Mouse (Mus musculus) neural tube, embryonic 14.5 days (tissue): ENCODE data around the gene Vill. TPM values are rescaled to one million over a fixed set of nuclear protein-coding genes. Genes with fewer than 3 reads are reported as not detected.

ENCODE experiments used
- ATAC-seq: fragments of 200-750 bp; cut with Nextera tagmentation; 2 replicates; pipeline ENCODE4 v1.8.0; 2017; ENCODE audit warnings: low read depth, mild to moderate bottlenecking, moderate TSS enrichment, moderate library complexity
- H3K27ac ChIP-seq: fragments of 300-500 bp; sonication (generic); 2 replicates; pipeline ENCODE4 v1.5.1; 2014; ENCODE audit warnings: low read depth, mild to moderate bottlenecking, control low read depth, low read length, moderate library complexity, mixed read lengths
- H3K27me3 ChIP-seq: fragments of 300-500 bp; sonication (generic); 2 replicates; pipeline ENCODE4 v1.6.1; 2014; ENCODE audit warnings: low read length; ENCODE audit not compliant: control insufficient read depth, insufficient read depth
- H3K36me3 ChIP-seq: fragments of 300-500 bp; sonication (generic); 2 replicates; pipeline ENCODE4 v1.6.1; 2014; ENCODE audit warnings: low read length, mixed read lengths; ENCODE audit not compliant: control insufficient read depth, insufficient read depth
- H3K4me1 ChIP-seq: fragments of 300-500 bp; sonication (generic); 2 replicates; pipeline ENCODE4 v1.6.1; 2014; ENCODE audit warnings: low read length; ENCODE audit not compliant: control insufficient read depth, insufficient read depth
- H3K4me2 ChIP-seq: fragments of 300-500 bp; sonication (generic); 2 replicates; pipeline ENCODE4 v1.6.1; 2014; ENCODE audit warnings: mild to moderate bottlenecking, low read depth, low read length, control low read depth
- H3K4me3 ChIP-seq: fragments of 300-500 bp; sonication (generic); 2 replicates; pipeline ENCODE4 v1.5.1; 2014; ENCODE audit warnings: low read depth, low read length, control low read depth, mixed read lengths
- H3K9ac ChIP-seq: fragments of 300-500 bp; sonication (generic); replicated peaks from 2 replicates; pipeline ENCODE4 v1.6.1; 2014; ENCODE audit warnings: low read depth, mild to moderate bottlenecking, control low read depth, low read length, mixed read lengths
- H3K9me3 ChIP-seq: fragments of 300-500 bp; sonication (generic); 2 replicates; pipeline ENCODE4 v1.6.1; 2016; ENCODE audit warnings: low read length; ENCODE audit not compliant: control insufficient read depth
- WGBS: fragments of 180-500 bp; shearing (Covaris S2); extraction: QIAGEN DNeasy Blood & Tissue Kit; methylation state at CpG from one replicate; pipeline ENCODE4 v1.1.7; 2014; 5-methylcytosine and 5-hydroxymethylcytosine counted together
- microRNA-seq: library from miRNA; unstranded; fragments of <30 nt; microRNA quantifications from one replicate; pipeline ENCODE4, GENCODE M21; 2016
- polyA plus RNA-seq: library from polyadenylated mRNA; unstranded; fragments of >200 nt; fragmentation: Nextera tagmentation; extraction: Ambion mirVana; gene quantifications from 2 replicates; pipeline ENCODE4 v1.2.1, GENCODE M21; 2014

Gene Vill
- polyA plus RNA-seq, 1 experiment from 2014 or later: 3.6 TPM

- H3K4me2 ChIP-seq: no peak overlapping the region
- H3K9me3 ChIP-seq: no peaks in the 10 kb centered on the region
- H3K27me3 ChIP-seq: no peaks in the 10 kb centered on the region
- H3K36me3 ChIP-seq: no peaks in the 10 kb centered on the region
- ATAC-seq: no peak
- H3K27ac ChIP-seq: no peak overlapping the region
- no peak overlapping the region for H3K9ac ChIP-seq
- no peaks in the 10 kb centered on the region for H3K4me1 ChIP-seq
- 87% methylated on average over 17 of the region's 17 CpGs for WGBS
- H3K4me3 ChIP-seq: no peak overlapping the region
These were observed 62.3 kb downstream of the Vill start for GRCm38 (mm10) chr9:119114911-119115310.

- ATAC-seq: no peak
- Histone ChIP-seq H3K9me3 (no peaks in the 10 kb centered on the region), H3K27me3 (no peaks in the 10 kb centered on the region), H3K9ac (no peak overlapping the region), H3K4me2 (no peak overlapping the region), H3K4me1 (no peaks in the 10 kb centered on the region), H3K36me3 (no peaks in the 10 kb centered on the region), H3K4me3 (no peak overlapping the region), H3K27ac (no peak overlapping the region)
- WGBS: 87% methylated on average over 19 of the region's 19 CpGs
These were observed 67.0 kb downstream of the Vill start for GRCm38 (mm10) chr9:119119409-119120167.

- WGBS: 82% methylated on average over 3 of the region's 3 CpGs
- Histone ChIP-seq H3K27ac (no peak overlapping the region), H3K27me3 (no peaks in the 10 kb centered on the region), H3K36me3 (no peaks in the 10 kb centered on the region), H3K9me3 (no peaks in the 10 kb centered on the region), H3K4me2 (no peak overlapping the region), H3K4me1 (no peaks in the 10 kb centered on the region), H3K9ac (no peak overlapping the region), H3K4me3 (no peak overlapping the region)
- no peak for ATAC-seq
These were observed 67.6 kb downstream of the Vill start for GRCm38 (mm10) chr9:119120168-119120560.

Small RNAs within 50 kb of the gene (microRNA-seq; reads per million reads assigned to microRNA genes)
- gene Mir26a-1: 7.4 reads per million, percentile 15 among the genes with 10 or more reads in this experiment

Other genes with a start within 250 kb of the Vill start
- 9.8 and 11.1 TPM in 2 replicates for gene Ctdspl, start 126.3 kb upstream of the Vill start, polyA plus RNA-seq
- 14.7 and 19.9 TPM in 2 replicates for gene Plcd1, start 40.7 kb downstream of the Vill start, polyA plus RNA-seq
- gene Dlec1, start 49.7 kb downstream of the Vill start, polyA plus RNA-seq: 1.1 and 1.2 TPM in 2 replicates
- gene Acaa1b, start 104.3 kb downstream of the Vill start, polyA plus RNA-seq: 3.1 and 4.8 TPM in 2 replicates
- gene Gm47289, start 106.4 kb downstream of the Vill start, polyA plus RNA-seq: not detected in 2 replicates
- gene Slc22a13, start 156.3 kb downstream of the Vill start, polyA plus RNA-seq: not detected in 2 replicates